Mouse (Mus musculus): ENCODE results near the gene Fam151b.

Gene Fam151b

DNA sequence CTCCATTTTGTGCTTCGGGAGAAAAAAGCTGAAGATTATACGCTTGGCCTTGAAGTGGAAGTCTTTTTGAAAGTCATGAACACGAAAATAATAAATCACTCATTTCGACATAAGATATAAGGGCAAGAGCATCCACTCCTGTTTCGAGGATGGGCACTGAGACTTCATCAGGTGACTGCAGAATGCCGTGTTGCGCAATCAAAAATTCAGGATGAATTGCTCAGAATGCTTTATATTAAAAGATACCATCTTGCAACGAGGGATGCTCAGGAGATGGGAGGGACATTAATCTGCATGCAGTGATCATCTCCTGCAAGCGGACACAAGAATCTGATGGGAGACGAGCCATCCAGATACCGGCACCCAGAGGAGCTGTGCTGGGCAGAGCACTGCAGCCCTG lies 64.2 kb downstream of the Fam151b start:
- DNase-seq (ENCODE audit: low read depth): no peak

- DNase-seq (ENCODE audit: low read depth): no peak
Observed at GRCm38 (mm10) chr13:92410486-92410885, 73.3 kb downstream of the Fam151b start.

- no peak for DNase-seq (ENCODE audit: low read depth)
Observed at GRCm38 (mm10) chr13:92403496-92403895, 80.3 kb downstream of the Fam151b start.

- DNase-seq (ENCODE audit: low read depth): no peak
Observed at GRCm38 (mm10) chr13:92402063-92402462, 81.8 kb downstream of the Fam151b start.

All from fibroblast of lung, adult 2 months (primary cell).